Mouse (Mus musculus) hematopoietic stem cell, adult 5-6 weeks (primary cell): ENCODE measurements at regions not wholly inside any gene's neighbourhood (a gene's known extent, or its start where the extent isn't known, plus 50 kb on each side); places are given as distances from the start of the nearest gene placed in this dataset.

Experiments
- ATAC-seq, 2 experiments: fragments of 125-278 bp in 1 of 2; replicated peaks in 1 of 2; 2 replicates each; pipeline ENCODE4 v1.8.0; 2016 to 2017; ENCODE audit warnings: inconsistent platforms in 2 of 2, mild to moderate bottlenecking in 2 of 2, moderate number of reproducible peaks in 2 of 2, low read depth in 1 of 2, moderate TSS enrichment in 1 of 2; ENCODE audit not compliant: low FRiP score in 2 of 2, poor library complexity in 2 of 2, severe bottlenecking in 2 of 2, insufficient read depth in 1 of 2, low TSS enrichment in 1 of 2

DNA sequence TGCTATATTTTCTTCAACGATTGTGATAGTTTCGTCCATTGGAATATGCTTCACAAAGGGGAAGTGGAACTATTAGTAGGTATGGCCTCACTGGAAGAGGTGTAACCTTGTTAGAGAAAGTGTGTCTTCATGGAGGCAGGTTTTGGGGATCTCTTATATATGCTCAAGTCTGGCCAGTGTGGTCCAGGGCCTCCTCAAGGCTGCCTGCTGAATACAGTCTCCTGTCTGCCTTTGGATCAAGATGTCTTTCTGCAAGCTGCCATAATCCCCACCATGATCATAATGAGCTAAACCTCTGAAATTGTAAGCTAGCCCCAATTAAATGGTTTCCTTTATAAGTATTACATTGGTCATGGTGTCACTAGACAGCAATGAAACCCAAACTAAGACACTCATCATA is 384.3 kb downstream of the Btbd3 start:
- no peak for ATAC-seq

DNA sequence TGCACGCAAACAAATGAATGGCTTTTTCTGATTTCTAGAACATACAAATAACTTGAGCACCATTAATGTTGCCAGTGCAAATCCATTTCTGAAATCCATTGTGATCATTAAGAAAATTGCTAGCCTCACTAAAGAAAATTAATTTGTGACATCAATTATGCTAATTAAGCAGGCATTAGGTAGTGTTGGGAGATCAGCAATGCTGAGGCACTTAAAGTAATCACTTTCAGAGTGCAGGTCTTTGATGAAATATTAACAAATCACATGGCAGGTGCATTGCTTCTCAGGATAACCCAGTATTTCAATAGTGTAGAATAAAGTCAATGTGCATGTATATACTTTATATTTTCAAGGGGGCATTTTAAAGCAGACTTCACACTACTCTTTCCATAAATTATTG is 385.0 kb downstream of the Btbd3 start:
- ATAC-seq = no peak

DNA sequence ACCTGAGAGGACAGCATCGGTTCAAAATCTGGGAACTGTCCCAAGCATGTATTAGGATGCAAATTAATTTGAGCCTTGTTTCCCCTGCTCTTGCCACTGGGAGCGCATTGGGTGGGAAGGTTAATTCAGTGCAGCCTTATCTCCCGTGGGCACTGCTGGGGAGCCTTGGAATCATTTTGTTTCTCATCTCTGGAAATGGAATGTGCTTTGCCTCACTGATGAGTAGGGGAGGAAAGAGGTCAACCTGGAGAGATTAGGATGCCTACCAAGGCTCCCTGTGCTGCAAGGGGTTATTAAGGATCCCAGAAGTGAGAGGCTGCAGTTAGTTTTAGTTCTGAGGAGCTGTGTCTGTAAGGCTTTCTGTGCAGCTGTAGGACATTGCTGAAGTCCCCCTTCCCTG is 392.3 kb downstream of the Btbd3 start:
- ATAC-seq = no peak

DNA sequence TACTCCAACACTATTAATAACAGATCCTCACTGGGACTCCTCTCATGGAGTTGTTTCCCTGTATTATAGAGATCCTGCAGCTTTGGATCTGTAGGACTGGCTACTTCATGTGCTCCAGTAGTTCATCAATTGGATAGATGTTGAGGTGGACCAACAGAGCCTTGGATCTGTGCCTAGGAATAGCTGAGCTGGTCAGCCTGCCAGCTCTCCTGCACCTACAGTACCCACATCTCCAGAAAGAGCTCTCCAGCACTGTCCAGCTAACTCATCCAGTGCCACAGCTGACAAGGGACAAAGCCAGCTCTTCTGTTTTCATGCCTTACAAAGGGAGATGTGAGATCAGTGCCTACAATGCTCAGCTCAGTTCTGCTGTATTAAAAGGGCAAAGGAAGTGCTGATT is 403.0 kb downstream of the Btbd3 start:
- no peak for ATAC-seq

DNA sequence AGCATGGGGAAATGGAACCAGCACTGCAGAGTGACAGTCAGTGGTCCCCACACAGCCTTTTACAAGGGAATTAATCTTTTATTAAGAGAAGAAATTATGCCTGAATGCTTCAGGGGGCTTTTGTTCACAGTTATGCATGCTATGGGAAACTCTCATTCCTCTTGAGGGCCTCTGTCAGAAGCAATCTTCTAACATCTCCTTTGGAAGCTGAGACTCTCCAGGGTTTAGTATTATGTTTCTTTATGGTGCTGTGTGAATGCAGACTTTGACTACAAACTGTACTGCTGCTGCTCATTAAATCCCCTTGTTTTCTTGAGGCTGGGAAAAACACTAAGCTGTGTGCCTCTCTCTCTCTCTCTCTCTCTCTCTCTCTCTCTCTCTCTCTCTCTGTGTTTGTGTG is 413.9 kb downstream of the Btbd3 start:
- ATAC-seq = no peak

DNA sequence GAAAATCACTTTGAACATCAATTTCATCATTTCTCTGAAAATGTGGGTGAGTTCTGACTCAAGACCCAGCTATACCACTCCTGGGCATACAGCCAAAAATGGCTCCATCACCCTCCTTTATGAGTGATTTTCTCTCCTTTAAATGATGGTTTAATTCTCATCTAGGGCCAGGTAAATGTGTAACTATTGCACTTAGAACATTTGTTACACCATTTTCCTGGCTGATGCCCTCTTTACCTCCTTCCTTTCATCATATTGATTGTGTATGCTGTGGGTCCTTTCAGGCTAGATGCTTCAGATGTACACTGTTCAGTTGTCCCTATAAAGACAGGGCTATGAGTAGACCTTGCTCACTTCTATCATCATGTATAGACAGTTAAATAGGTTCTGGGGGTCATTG is 418.4 kb downstream of the Btbd3 start:
- ATAC-seq = no peak

DNA sequence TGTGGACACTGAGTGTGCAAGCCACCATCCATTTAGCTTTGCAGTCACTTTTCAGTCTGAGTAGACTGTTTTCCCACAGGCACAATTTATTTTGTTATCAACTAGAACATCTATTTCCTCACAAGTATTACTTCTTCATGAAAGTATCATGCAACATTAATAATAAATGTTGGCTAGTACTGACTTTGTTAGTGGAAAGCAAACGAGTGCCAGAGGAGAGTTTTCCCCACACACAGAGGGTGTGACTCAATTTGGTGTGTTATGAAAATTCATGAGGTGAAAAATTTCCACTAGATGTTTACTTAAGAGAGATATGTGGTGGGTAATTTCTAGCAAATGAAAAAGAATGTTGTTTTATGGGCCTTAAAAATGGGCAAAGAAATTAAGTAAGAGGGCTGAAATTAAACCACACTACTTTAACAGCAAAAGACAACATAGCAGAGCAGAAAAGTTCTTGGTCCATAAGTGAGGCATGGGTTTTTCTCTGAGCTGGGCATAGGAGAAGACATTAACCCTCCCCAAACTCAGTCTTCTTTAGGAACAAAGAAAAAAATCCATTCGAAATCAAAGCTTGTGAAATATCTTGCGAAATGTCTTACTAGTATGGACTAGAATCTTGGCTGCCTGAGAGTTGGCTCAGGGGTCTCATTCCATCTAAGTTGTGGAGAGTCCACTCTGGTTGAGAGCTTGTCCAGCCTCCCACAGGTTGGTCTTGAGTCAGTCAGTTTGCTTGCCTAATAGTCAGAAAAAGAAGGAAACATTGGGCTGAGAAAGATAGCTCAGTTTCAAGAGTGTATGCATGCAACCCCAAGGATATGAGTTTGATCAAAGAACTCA is 419.1 kb downstream of the Btbd3 start:
- ATAC-seq = no peak

DNA sequence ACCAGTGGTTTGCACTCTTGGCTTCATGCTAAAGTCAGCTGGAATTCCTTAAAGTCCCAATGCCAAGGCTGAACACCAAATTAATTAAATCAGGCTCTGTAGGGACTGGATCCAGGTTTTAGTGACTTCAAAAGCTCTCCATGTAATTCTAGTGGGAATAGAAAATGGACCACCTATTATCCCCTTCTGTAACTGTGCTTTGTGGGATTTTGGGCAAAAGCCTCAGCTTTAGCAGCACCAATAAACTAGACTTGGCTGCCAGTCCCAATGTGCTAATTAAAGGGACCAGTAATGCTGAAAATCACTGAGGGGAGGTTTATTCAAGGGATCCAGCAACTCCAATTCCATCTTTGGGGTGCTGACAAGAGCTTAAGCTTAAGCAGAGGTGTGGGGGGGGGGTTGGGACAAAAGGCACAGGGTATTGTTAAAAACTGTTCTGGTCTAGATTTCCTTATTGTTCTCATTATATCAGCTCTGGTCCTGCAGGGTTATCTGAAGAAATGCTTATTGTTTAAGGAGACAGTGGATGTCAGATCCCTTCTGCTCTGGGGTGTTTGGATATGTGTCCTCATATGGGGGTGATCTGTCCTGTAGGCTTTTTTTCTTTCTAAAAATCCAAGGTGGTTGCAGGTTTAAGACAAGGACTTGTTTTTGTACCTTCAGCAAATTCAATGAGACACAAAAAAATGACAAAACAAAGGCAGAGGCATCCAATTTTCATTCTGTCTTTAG is 431.9 kb downstream of the Btbd3 start:
- ATAC-seq = no peak

DNA sequence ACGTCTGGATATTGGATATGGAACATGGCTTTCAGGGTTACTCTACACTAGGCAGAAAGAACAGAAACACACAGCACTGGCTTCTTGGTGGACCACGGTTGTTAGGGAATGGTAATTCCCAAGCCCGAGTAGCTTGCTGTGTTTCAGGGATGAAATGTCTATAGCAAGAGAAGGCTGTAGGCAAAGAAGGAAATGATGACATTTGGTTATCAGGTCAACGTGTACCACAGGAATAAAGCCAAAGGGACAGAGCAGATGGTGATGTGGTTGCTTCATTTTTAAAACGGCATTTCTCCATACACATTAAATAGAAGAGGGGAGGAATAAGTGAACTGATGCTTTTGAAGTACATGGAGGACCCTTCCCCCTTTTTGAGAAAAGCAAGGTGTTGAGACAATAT is 433.1 kb downstream of the Btbd3 start:
- no peak for ATAC-seq

DNA sequence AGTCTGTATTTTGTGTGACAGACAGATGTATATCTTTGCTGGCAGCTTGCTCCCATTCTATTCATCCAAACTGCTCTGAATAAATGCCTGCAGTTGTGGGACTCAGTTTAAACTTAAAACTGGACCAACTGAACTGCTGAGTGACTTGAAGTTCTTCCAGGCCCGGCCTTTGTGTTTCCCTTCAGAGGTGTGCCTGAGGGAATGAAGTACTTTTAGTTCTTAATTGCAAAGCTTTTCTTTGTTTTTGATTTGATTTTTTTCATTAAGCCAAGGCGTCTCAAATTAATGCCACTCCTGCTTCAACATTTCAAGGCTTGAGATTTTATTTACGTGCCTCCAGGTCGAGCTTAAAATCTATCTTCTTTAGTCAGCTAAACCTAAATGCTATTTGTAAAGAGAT is 446.4 kb downstream of the Btbd3 start:
- ATAC-seq = no peak

DNA sequence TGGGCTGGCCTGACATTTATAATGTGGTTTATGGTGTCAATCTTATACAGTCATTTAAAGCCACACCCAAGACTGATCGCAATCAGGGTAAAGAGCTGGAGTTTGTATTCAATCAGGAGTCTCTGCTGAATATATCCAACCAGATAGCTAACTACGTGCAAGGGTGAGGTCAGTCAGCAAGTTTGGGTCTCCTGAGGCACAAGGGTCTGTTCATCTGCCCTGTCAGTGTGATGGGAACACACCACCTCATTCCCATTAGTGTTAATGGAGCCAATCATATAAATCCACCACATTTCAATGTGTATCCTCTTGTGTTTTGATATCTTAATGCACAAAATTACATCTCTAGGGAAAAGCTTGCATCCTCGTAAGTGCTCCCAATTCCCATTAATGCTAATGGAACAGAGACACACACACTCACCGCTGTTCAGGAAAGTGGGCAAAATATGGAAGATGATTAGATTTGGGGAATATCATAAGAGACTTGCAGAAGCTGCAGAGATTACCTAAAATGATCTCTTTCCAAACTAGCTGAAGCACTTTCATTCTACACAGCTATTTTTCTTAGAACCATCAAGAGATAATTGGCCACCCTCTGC is 447.7 kb downstream of the Btbd3 start:
- no peak for ATAC-seq

DNA sequence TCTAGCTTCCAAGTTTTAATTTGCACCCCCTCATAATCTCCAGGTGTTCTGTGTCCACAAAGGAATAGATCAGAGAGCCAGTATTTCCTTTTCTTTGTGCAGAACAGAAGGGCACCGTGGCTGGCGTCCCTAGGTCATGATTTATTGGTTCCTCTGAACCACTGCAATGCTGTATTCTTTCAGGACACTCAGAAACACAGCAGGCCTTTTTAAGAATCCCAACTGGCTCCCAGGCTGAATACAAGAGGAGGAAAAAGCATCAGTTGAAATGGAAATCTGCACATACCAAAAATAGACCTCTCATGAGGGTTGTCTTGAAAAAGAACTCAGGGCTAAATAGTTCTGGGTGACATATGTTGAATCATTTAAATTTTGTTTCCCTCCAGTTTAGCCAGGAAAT is 452.4 kb downstream of the Btbd3 start:
- ATAC-seq = no peak

DNA sequence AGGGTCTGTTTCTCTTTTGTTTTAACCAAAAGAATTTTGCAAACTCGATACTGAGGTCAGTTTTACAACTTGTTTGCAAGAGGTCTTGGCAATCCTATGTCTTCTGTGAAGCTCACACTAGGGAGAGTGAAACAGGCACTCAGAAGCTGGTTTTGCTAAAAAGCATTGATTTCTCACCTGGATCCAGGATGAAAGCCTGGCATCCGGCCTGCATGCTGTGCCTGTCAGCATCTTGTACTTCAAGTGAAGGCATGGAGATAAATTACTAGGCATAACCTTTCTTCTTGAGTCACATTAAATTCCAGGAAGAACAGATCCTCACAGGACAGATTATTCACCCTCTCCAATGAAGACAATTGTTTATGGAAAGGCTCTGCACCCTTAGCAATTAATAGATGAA is 477.5 kb downstream of the Btbd3 start:
- no peak for ATAC-seq

DNA sequence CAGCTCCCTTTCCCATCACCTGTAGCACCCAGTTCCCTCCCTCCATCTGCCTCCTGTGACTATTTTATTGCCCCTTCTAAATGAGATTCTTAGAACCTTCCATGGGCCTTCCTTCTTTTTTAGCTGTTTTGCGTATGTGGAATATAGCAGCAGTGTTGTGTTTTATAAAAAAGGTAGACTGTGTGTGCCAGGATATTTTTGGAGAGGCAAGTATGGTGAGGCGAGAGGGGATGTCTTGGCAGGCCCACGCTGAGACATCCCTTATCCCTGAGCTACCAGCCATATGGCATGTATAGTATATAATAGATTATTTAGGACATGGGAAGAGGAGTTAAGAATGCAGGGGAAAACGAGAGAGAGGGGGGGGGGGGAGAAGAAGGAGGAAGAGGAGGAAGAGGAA is 488.4 kb downstream of the Btbd3 start:
- ATAC-seq = no peak

DNA sequence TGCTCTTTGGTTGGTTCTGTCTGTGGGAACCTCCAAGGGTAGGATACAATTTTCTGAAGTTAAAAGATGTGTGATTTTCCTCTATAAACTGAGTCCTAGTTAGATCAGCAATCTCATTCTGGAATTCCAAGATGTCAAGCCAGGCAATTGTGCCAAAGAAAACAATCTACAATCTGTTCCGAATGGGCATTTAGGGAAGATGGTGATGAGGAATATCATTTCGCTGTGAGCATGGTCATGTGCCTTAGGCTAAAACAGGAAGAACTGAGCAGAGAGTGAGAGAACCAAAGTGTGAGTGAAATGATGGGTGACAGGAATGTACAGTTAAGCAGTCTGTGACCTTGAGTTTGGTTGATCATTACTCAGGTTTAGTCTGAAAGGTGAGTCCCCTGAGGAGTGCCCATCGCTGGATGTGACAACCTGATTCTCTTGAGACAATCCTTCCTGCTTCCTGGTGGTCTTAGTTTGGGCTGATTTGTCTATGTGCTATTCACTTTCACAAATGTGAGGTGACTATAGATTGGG is 504.1 kb downstream of the Btbd3 start:
- ATAC-seq = no peak

DNA sequence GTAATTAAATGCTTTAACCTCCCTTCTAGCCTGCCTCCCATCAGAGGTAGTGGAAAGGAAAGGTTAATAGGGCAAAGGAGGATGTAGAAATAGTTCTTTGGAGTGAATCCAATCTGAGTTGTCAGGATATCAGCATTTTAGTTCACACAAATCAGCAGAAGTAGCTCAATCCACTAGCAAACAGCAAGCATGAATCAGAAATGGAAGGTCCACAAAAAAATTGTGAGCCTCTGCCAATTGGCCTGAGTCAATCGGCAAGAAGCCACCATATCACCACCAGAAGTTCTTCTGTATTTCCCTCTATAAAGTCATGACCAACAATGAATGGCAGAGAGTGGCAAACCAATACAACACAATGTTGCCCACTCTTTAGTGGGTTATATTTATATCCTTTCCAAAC is 505.0 kb downstream of the Btbd3 start:
- no peak for ATAC-seq

DNA sequence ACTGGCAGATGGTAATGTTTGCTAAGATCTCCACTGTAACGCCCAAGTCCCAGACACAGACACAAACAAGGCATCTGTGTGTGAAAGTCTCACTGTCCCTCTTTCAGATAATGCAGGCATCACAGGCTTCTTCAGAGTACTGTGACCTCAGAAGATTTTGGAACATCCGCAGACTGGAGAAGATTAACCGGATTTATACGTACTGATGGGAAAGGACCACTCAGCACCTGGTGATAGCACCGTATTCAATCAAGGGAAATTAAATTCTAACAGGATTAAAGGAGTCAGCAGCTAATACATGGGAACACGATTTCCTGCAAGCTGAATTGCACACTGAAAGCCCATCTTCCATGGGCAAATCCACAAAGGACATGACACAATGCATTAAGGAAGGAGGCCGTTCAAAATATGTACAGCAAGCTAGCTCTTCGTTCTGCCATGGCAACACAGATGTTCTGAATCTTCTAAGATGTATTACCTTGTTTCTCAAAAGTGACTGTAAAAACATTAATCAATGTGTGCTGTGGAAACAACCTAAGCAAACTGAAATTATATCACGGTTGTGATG is 510.0 kb downstream of the Btbd3 start:
- ATAC-seq = no peak

DNA sequence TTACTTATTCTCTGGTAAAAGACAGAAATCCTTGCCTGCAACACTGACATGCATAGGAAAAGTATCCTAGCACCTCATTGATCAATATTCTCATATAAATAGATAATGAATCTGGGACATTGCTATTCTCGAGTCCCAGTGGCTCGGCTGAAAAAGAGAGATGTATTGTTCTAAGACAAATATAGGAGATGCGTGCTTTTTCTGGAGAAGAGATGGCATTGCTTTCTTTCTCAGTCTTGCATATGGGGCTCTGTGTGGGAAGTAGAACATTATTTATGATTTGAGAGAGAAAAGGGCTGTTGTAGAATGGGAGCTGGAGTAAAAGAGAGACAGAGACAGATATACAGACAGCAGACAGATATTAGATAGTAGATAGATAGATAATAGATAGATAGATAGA is 527.4 kb downstream of the Btbd3 start:
- ATAC-seq = no peak
